Mouse (Mus musculus): ENCODE data around the gene Itga4.

GRCm38 (mm10) chr2:79312499-79312898 is 57.3 kb downstream of the Itga4 start:
- TF ChIP-seq EP300 (IDR thresholded peaks at IDR 0.05; ENCODE audit: low read depth in 1 of 2, low read length in 2 of 2), result no peak
- no peak for TF ChIP-seq TCF12 (IDR thresholded peaks at IDR 0.05; ENCODE audit: low read depth, low read length)
- TF ChIP-seq POLR2AphosphoS2 (IDR thresholded peaks at IDR 0.05; ENCODE audit: low read length), result no peak
- TF ChIP-seq CTCF (IDR thresholded peaks at IDR 0.05 in 2 of 3, conservative IDR thresholded peaks at IDR 0.05 in 1 of 3; ENCODE audit: control insufficient read depth in 1 of 3, insufficient read depth in 1 of 3, low read depth in 2 of 3, low read length in 3 of 3, poor library complexity in 1 of 3, severe bottlenecking in 1 of 3), result no peak
- no peak for TF ChIP-seq USF1 (IDR thresholded peaks at IDR 0.05; ENCODE audit: low read depth, low read length)
- no peak for TF ChIP-seq POLR2A (IDR thresholded peaks at IDR 0.05; ENCODE audit: control insufficient read depth in 1 of 2, insufficient read depth in 1 of 2, low read depth in 1 of 2, low read length in 2 of 2, poor library complexity in 1 of 2)
- no peak for TF ChIP-seq ZC3H11A (IDR thresholded peaks at IDR 0.05; ENCODE audit: low read depth, low read length)
- TF ChIP-seq BHLHE40 (IDR thresholded peaks at IDR 0.05; ENCODE audit: borderline replicate concordance, low read depth, low read length), result no peak

Measured in MEL (cell line).